Mouse (Mus musculus) heart, embryonic 12.5 days (tissue): Measurements from ENCODE around the gene Pdlim3. TPM values are rescaled to one million over a fixed set of nuclear protein-coding genes. Genes with fewer than 3 reads are reported as not detected.

ENCODE experiments used
- ATAC-seq: fragments of 200-750 bp; cut with Nextera tagmentation; 2 replicates; pipeline ENCODE4 v1.8.0; 2017; ENCODE audit warnings: moderate TSS enrichment, moderate library complexity; ENCODE audit not compliant: insufficient number of reproducible peaks, low FRiP score
- H3K27ac ChIP-seq: fragments of 300-500 bp; sonication (generic); 2 replicates; pipeline ENCODE4 v1.5.1; 2016; ENCODE audit warnings: mild to moderate bottlenecking, moderate library complexity; ENCODE audit not compliant: poor library complexity, severe bottlenecking
- H3K27me3 ChIP-seq: fragments of 300-500 bp; sonication (generic); replicated peaks from 2 replicates; pipeline ENCODE4 v1.6.1; 2016; ENCODE audit warnings: mild to moderate bottlenecking, moderate library complexity
- H3K36me3 ChIP-seq: fragments of 300-500 bp; sonication (generic); 2 replicates; pipeline ENCODE4 v1.6.1; 2016; ENCODE audit warnings: mild to moderate bottlenecking, moderate library complexity
- H3K4me1 ChIP-seq: fragments of 300-500 bp; sonication (generic); replicated peaks from 2 replicates; pipeline ENCODE4 v1.6.1; 2016; ENCODE audit warnings: mild to moderate bottlenecking
- H3K4me2 ChIP-seq: fragments of 300-500 bp; sonication (generic); 2 replicates; pipeline ENCODE4 v1.6.1; 2016; ENCODE audit warnings: mild to moderate bottlenecking, moderate library complexity
- H3K4me3 ChIP-seq: fragments of 300-500 bp; sonication (generic); 2 replicates; pipeline ENCODE4 v1.5.1; 2016; ENCODE audit warnings: mild to moderate bottlenecking
- H3K9ac ChIP-seq: fragments of 300-500 bp; sonication (generic); 2 replicates; pipeline ENCODE4 v1.6.1; 2016; ENCODE audit warnings: mild to moderate bottlenecking, moderate library complexity
- H3K9me3 ChIP-seq: fragments of 300-500 bp; sonication (generic); replicated peaks from 2 replicates; pipeline ENCODE4 v1.6.1; 2016; ENCODE audit warnings: mild to moderate bottlenecking, moderate library complexity
- WGBS: fragments of 180-500 bp; shearing (Covaris S2); methylation state at CpG from one replicate; pipeline ENCODE4 v1.1.7; 2016; 5-methylcytosine and 5-hydroxymethylcytosine counted together
- polyA plus RNA-seq: library from polyadenylated mRNA; unstranded; fragments of >200 nt; fragmentation: Nextera tagmentation; extraction: Ambion mirVana; gene quantifications from 2 replicates; pipeline ENCODE4 v1.2.1, GENCODE M21; 2016

Pdlim3 gene
- polyA plus RNA-seq, 1 experiment from 2014 or later: 336 TPM

GRCm38 (mm10) chr8:45946283-45946682, 61.0 kb downstream of the Pdlim3 start:
- Histone ChIP-seq H3K27ac (no peak overlapping the region), H3K9me3 (no peaks in the 10 kb centered on the region), H3K9ac (no peak overlapping the region), H3K4me2 (no peak overlapping the region), H3K4me1 (no peaks in the 10 kb centered on the region), H3K36me3 (no peaks in the 10 kb centered on the region), H3K4me3 (no peak overlapping the region), H3K27me3 (no peaks in the 10 kb centered on the region)
- 86% methylated on average over 4 of the region's 4 CpGs for WGBS
- no peak for ATAC-seq

GRCm38 (mm10) chr8:45950622-45951021, 65.4 kb downstream of the Pdlim3 start:
- 55% methylated on average over 2 of the region's 2 CpGs for WGBS
- Histone ChIP-seq H3K36me3 (no peaks in the 10 kb centered on the region), H3K9ac (no peak overlapping the region), H3K9me3 (no peaks in the 10 kb centered on the region), H3K4me3 (no peak overlapping the region), H3K4me1 (no peaks in the 10 kb centered on the region), H3K27me3 (no peaks in the 10 kb centered on the region), H3K4me2 (no peak overlapping the region), H3K27ac (no peak overlapping the region)
- no peak for ATAC-seq

Other genes with a start within 250 kb of the Pdlim3 start
- 0.06 and 0.20 TPM in 2 replicates for gene Ccdc110, start 49.2 kb downstream of the Pdlim3 start, polyA plus RNA-seq
- gene 1700029J07Rik, start 89.8 kb downstream of the Pdlim3 start, polyA plus RNA-seq: 2.5 and 3.2 TPM in 2 replicates
- gene Ufsp2, start 90.1 kb downstream of the Pdlim3 start, polyA plus RNA-seq: 52.4 and 63.7 TPM in 2 replicates
- gene Lrp2bp, start 113.8 kb downstream of the Pdlim3 start, polyA plus RNA-seq: 0.85 and 1.0 TPM in 2 replicates
- gene Ankrd37, start 120.2 kb downstream of the Pdlim3 start, polyA plus RNA-seq: 13.4 and 15.9 TPM in 2 replicates